Mouse (Mus musculus) heart, embryonic 12.5 days (tissue): ENCODE results near the gene Slc36a1. TPM values are rescaled to one million over a fixed set of nuclear protein-coding genes. Genes with fewer than 3 reads are reported as not detected.

Experiments
- ATAC-seq: fragments of 200-750 bp; cut with Nextera tagmentation; 2 replicates; pipeline ENCODE4 v1.8.0; 2017; ENCODE audit warnings: moderate TSS enrichment, moderate library complexity; ENCODE audit not compliant: insufficient number of reproducible peaks, low FRiP score
- H3K27ac ChIP-seq: fragments of 300-500 bp; sonication (generic); 2 replicates; pipeline ENCODE4 v1.5.1; 2016; ENCODE audit warnings: mild to moderate bottlenecking, moderate library complexity; ENCODE audit not compliant: poor library complexity, severe bottlenecking
- H3K27me3 ChIP-seq: fragments of 300-500 bp; sonication (generic); replicated peaks from 2 replicates; pipeline ENCODE4 v1.6.1; 2016; ENCODE audit warnings: mild to moderate bottlenecking, moderate library complexity
- H3K36me3 ChIP-seq: fragments of 300-500 bp; sonication (generic); 2 replicates; pipeline ENCODE4 v1.6.1; 2016; ENCODE audit warnings: mild to moderate bottlenecking, moderate library complexity
- H3K4me1 ChIP-seq: fragments of 300-500 bp; sonication (generic); replicated peaks from 2 replicates; pipeline ENCODE4 v1.6.1; 2016; ENCODE audit warnings: mild to moderate bottlenecking
- H3K4me2 ChIP-seq: fragments of 300-500 bp; sonication (generic); 2 replicates; pipeline ENCODE4 v1.6.1; 2016; ENCODE audit warnings: mild to moderate bottlenecking, moderate library complexity
- H3K4me3 ChIP-seq: fragments of 300-500 bp; sonication (generic); 2 replicates; pipeline ENCODE4 v1.5.1; 2016; ENCODE audit warnings: mild to moderate bottlenecking
- H3K9ac ChIP-seq: fragments of 300-500 bp; sonication (generic); 2 replicates; pipeline ENCODE4 v1.6.1; 2016; ENCODE audit warnings: mild to moderate bottlenecking, moderate library complexity
- H3K9me3 ChIP-seq: fragments of 300-500 bp; sonication (generic); replicated peaks from 2 replicates; pipeline ENCODE4 v1.6.1; 2016; ENCODE audit warnings: mild to moderate bottlenecking, moderate library complexity
- WGBS: fragments of 180-500 bp; shearing (Covaris S2); methylation state at CpG from one replicate; pipeline ENCODE4 v1.1.7; 2016; 5-methylcytosine and 5-hydroxymethylcytosine counted together
- polyA plus RNA-seq: library from polyadenylated mRNA; unstranded; fragments of >200 nt; fragmentation: Nextera tagmentation; extraction: Ambion mirVana; gene quantifications from 2 replicates; pipeline ENCODE4 v1.2.1, GENCODE M21; 2016

Gene Slc36a1
- polyA plus RNA-seq, 1 experiment from 2014 or later = 1.3 TPM

DNA sequence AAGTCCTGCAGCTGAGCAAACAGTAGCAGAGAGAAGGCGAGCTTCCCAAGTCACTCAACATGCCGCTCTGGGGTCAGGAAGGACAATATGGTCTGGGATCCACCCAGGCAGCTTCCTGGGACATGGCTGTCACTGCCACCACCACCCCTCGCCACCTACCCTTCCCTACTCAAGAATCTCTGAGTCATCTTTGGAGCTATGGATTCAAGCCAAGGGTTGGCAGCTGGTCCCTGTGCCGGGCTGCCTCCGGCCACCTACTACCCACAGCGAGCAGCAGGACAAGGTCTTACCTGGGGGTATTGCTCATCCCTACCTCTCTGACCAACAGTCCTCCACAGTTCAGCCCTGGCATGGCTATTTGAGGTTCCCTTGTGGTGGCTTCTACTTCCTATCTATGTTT, 70.6 kb downstream of the Slc36a1 start:
- no peak overlapping the region for H3K27ac ChIP-seq
- peaks cover 7% of the 10 kb centered on the region; the same call in 1 of the 2 replicates for H3K27me3 ChIP-seq
- WGBS = 78% methylated on average over 6 of the region's 6 CpGs
- H3K4me1 ChIP-seq = no peaks in the 10 kb centered on the region
- ATAC-seq = no peak
- no peaks in the 10 kb centered on the region for H3K9me3 ChIP-seq
- H3K4me2 ChIP-seq = no peak overlapping the region
- H3K9ac ChIP-seq = no peak overlapping the region
- no peak overlapping the region for H3K4me3 ChIP-seq
- H3K36me3 ChIP-seq = no peaks in the 10 kb centered on the region

Other genes with a start within 250 kb of the Slc36a1 start
- gene Tnip1, start 241.4 kb upstream of the Slc36a1 start, polyA plus RNA-seq = 23.1 and 23.6 TPM in 2 replicates
- gene Anxa6, start 170.9 kb upstream of the Slc36a1 start, polyA plus RNA-seq = 335 and 339 TPM in 2 replicates
- gene Ccdc69, start 126.2 kb upstream of the Slc36a1 start, polyA plus RNA-seq = 17.5 and 19.0 TPM in 2 replicates
- 49.4 and 49.9 TPM in 2 replicates for gene Gm2a, start 106.2 kb upstream of the Slc36a1 start, polyA plus RNA-seq
- gene Slc36a3, start 52.6 kb upstream of the Slc36a1 start, polyA plus RNA-seq = not detected in 2 replicates
- gene Slc36a2, start 19.3 kb upstream of the Slc36a1 start, polyA plus RNA-seq = 2.8 and 3.4 TPM in 2 replicates
- gene Fat2, start 132.2 kb downstream of the Slc36a1 start, polyA plus RNA-seq = not detected in 2 replicates
- 1,393 and 1,408 TPM in 2 replicates for gene Sparc, start 218.8 kb downstream of the Slc36a1 start, polyA plus RNA-seq